Mouse (Mus musculus): Measurements from ENCODE around the gene Hoxb3. TPM values are rescaled to one million over a fixed set of nuclear protein-coding genes. Genes with fewer than 3 reads are reported as not detected.
A peak's percentile ranks its signal among the peaks of the same experiment; 100 is the strongest.

Gene Hoxb3
- polyA plus RNA-seq, 1 experiment from 2014 or later: 9.6 TPM

GRCm38 (mm10) chr11:96372519-96372918 lies 49.4 kb downstream of the Hoxb3 start:
- WGBS: 2% methylated on average over 3 of the region's 3 CpGs
- H3K27ac ChIP-seq: no peak overlapping the region
- no peak overlapping the region for H3K4me3 ChIP-seq
- peaks cover 13% of the 10 kb centered on the region for H3K4me1 ChIP-seq (replicated peaks)
- H3K36me3 ChIP-seq: no peaks in the 10 kb centered on the region
- H3K9me3 ChIP-seq: no peaks in the 10 kb centered on the region
- H3K27me3 ChIP-seq (ENCODE audit: insufficient read depth, poor library complexity, severe bottlenecking): peaks cover 100% of the 10 kb centered on the region
- no peak for DNase-seq (ENCODE audit: low spot score)

- peaks cover 97% of the 10 kb centered on the region for H3K27me3 ChIP-seq (ENCODE audit: insufficient read depth, poor library complexity, severe bottlenecking)
- H3K4me3 ChIP-seq: no peak overlapping the region
- DNase-seq (ENCODE audit: low spot score): no peak
- WGBS: 10% methylated on average over 7 of the region's 7 CpGs
- no peaks in the 10 kb centered on the region for H3K36me3 ChIP-seq
- H3K27ac ChIP-seq: no peak overlapping the region
- H3K9me3 ChIP-seq: no peaks in the 10 kb centered on the region
- H3K4me1 ChIP-seq (replicated peaks): peaks cover 5% of the 10 kb centered on the region
Observed at GRCm38 (mm10) chr11:96374810-96375209, 51.7 kb downstream of the Hoxb3 start.

GRCm38 (mm10) chr11:96383381-96383780 lies 60.3 kb downstream of the Hoxb3 start:
- H3K27me3 ChIP-seq (ENCODE audit: insufficient read depth, poor library complexity, severe bottlenecking): peaks cover 44% of the 10 kb centered on the region
- no peaks in the 10 kb centered on the region for H3K36me3 ChIP-seq
- no peaks in the 10 kb centered on the region for H3K9me3 ChIP-seq
- no peak overlapping the region for H3K27ac ChIP-seq
- WGBS: 80% methylated on average over 5 of the region's 5 CpGs
- no peak for DNase-seq (ENCODE audit: low spot score)
- H3K4me3 ChIP-seq: no peak overlapping the region
- H3K4me1 ChIP-seq (replicated peaks): no peaks in the 10 kb centered on the region

GRCm38 (mm10) chr11:96387635-96388034 lies 64.5 kb downstream of the Hoxb3 start:
- DNase-seq (ENCODE audit: low spot score): no peak
- peaks cover 9% of the 10 kb centered on the region; the same call in 1 of the 2 replicates for H3K4me1 ChIP-seq (replicated peaks)
- H3K27ac ChIP-seq: no peak overlapping the region
- no peaks in the 10 kb centered on the region for H3K36me3 ChIP-seq
- no peaks in the 10 kb centered on the region for H3K9me3 ChIP-seq
- no peak overlapping the region for H3K4me3 ChIP-seq
- 87% methylated on average over 2 of the region's 2 CpGs for WGBS
- H3K27me3 ChIP-seq (ENCODE audit: insufficient read depth, poor library complexity, severe bottlenecking): peaks cover 11% of the 10 kb centered on the region

GRCm38 (mm10) chr11:96396772-96397626 lies 73.9 kb downstream of the Hoxb3 start:
- WGBS: 11% methylated on average over 15 of the region's 15 CpGs
- peak; percentile 36 for DNase-seq (ENCODE audit: low spot score)
- no peaks in the 10 kb centered on the region for H3K36me3 ChIP-seq
- 0 out of 2 replicates have a peak overlapping the region, but pooled peaks have one; percentile 3 for H3K4me3 ChIP-seq
- H3K27ac ChIP-seq: peak overlapping the region; percentile 42; the same call in 1 of the 2 replicates
- H3K9me3 ChIP-seq: no peaks in the 10 kb centered on the region
- H3K4me1 ChIP-seq (replicated peaks): peaks cover 20% of the 10 kb centered on the region
- H3K27me3 ChIP-seq (ENCODE audit: insufficient read depth, poor library complexity, severe bottlenecking): peaks cover 32% of the 10 kb centered on the region

MicroRNAs within 50 kb of the gene (microRNA counts, 519-probe panel; counts per million panel counts)
- microRNA mmu-miR-10a: 1,255 counts per million, percentile 77 among the panel's probes with 10 or more counts

Other genes starting within 250 kb of the Hoxb3 start
- 582 and 586 TPM in 2 replicates for gene Atp5g1, start 247.7 kb upstream of the Hoxb3 start, polyA plus RNA-seq (2016; fragmentation: Nextera tagmentation; extraction: Ambion mirVana)
- not detected in 2 replicates for gene Calcoco2, start 211.4 kb upstream of the Hoxb3 start, polyA plus RNA-seq (2016; fragmentation: Nextera tagmentation; extraction: Ambion mirVana)
- 0.08 TPM in 1 of 2 replicates, not detected in the other for gene Ttll6, start 189.5 kb upstream of the Hoxb3 start, polyA plus RNA-seq (2016; fragmentation: Nextera tagmentation; extraction: Ambion mirVana)
- gene Hoxb13, start 129.0 kb upstream of the Hoxb3 start, polyA plus RNA-seq (2016; fragmentation: Nextera tagmentation; extraction: Ambion mirVana): not detected in 2 replicates
- gene Hoxb9, start 51.9 kb upstream of the Hoxb3 start, polyA plus RNA-seq (2016; fragmentation: Nextera tagmentation; extraction: Ambion mirVana): not detected in 2 replicates
- 0.08 TPM in 1 of 2 replicates, not detected in the other for gene Hoxb8, start 41.4 kb upstream of the Hoxb3 start, polyA plus RNA-seq (2016; fragmentation: Nextera tagmentation; extraction: Ambion mirVana)
- gene Hoxb7, start 36.7 kb upstream of the Hoxb3 start, polyA plus RNA-seq (2016; fragmentation: Nextera tagmentation; extraction: Ambion mirVana): not detected in 2 replicates
- gene Hoxb6, start 30.9 kb upstream of the Hoxb3 start, polyA plus RNA-seq (2016; fragmentation: Nextera tagmentation; extraction: Ambion mirVana): 0.31 TPM in 1 of 2 replicates, not detected in the other
- 0.14 and 6.3 TPM in 2 replicates for gene Hoxb5, start 20.0 kb upstream of the Hoxb3 start, polyA plus RNA-seq (2016; fragmentation: Nextera tagmentation; extraction: Ambion mirVana)
- 0.47 and 3.1 TPM in 2 replicates for gene Hoxb4, start 5.1 kb upstream of the Hoxb3 start, polyA plus RNA-seq (2016; fragmentation: Nextera tagmentation; extraction: Ambion mirVana)
- gene Hoxb2, start 27.2 kb downstream of the Hoxb3 start, polyA plus RNA-seq (2016; fragmentation: Nextera tagmentation; extraction: Ambion mirVana): 30.1 and 49.6 TPM in 2 replicates
- 15.4 and 22.7 TPM in 2 replicates for gene Hoxb1, start 42.4 kb downstream of the Hoxb3 start, polyA plus RNA-seq (2016; fragmentation: Nextera tagmentation; extraction: Ambion mirVana)
- gene Skap1, start 141.3 kb downstream of the Hoxb3 start, polyA plus RNA-seq (2016; fragmentation: Nextera tagmentation; extraction: Ambion mirVana): 0.61 and 1.3 TPM in 2 replicates